Mouse (Mus musculus) forebrain, embryonic 14.5 days (tissue): Measurements from ENCODE around the gene Hinfp. TPM values are rescaled to one million over a fixed set of nuclear protein-coding genes. Genes with fewer than 3 reads are reported as not detected.

Experiments
- ATAC-seq: fragments of 200-750 bp; cut with Nextera tagmentation; 2 replicates; pipeline ENCODE4 v1.8.0; 2017; ENCODE audit warnings: mild to moderate bottlenecking, moderate library complexity
- DNase-seq: peaks from one replicate; pipeline ENCODE4 v3.0.0-alpha.2; 2015; ENCODE audit warnings: low spot score
- H3K27ac ChIP-seq: fragments of 300-500 bp; sonication (generic); 2 replicates; pipeline ENCODE4 v1.5.1; 2014; ENCODE audit warnings: low read depth, mild to moderate bottlenecking, control low read depth, low read length, moderate library complexity
- H3K27me3 ChIP-seq: fragments of 300-500 bp; sonication (generic); replicated peaks from 2 replicates; pipeline ENCODE4 v1.6.1; 2014; ENCODE audit warnings: low read length, control low read depth, mixed read lengths; ENCODE audit not compliant: control insufficient read depth, insufficient read depth
- H3K36me3 ChIP-seq: fragments of 300-500 bp; sonication (generic); 2 replicates; pipeline ENCODE4 v1.6.1; 2014; ENCODE audit warnings: low read length, control low read depth; ENCODE audit not compliant: control insufficient read depth, insufficient read depth
- H3K4me1 ChIP-seq: fragments of 300-500 bp; sonication (generic); 2 replicates; pipeline ENCODE4 v1.6.1; 2014; ENCODE audit warnings: antibody characterized with exemption, low read length, control low read depth; ENCODE audit not compliant: control insufficient read depth, insufficient read depth
- H3K4me2 ChIP-seq: fragments of 300-500 bp; sonication (generic); 2 replicates; pipeline ENCODE4 v1.6.1; 2014; ENCODE audit warnings: mild to moderate bottlenecking, control low read depth, low read length
- H3K4me3 ChIP-seq: fragments of 300-500 bp; sonication (generic); 2 replicates; pipeline ENCODE4 v1.5.1; 2014; ENCODE audit warnings: low read depth, low read length, control low read depth
- H3K9ac ChIP-seq: fragments of 300-500 bp; sonication (generic); 2 replicates; pipeline ENCODE4 v1.6.1; 2014; ENCODE audit warnings: mild to moderate bottlenecking, low read length, control low read depth, moderate library complexity
- H3K9me3 ChIP-seq: fragments of 300-500 bp; sonication (generic); replicated peaks from 2 replicates; pipeline ENCODE4 v1.6.1; 2016; ENCODE audit warnings: low read length, control low read depth, mixed read lengths; ENCODE audit not compliant: control insufficient read depth
- WGBS: fragments of 180-500 bp; shearing (Covaris S2); extraction: QIAGEN DNeasy Blood & Tissue Kit; methylation state at CpG from one replicate; pipeline ENCODE4 v1.1.7; 2014; 5-methylcytosine and 5-hydroxymethylcytosine counted together
- polyA plus RNA-seq: library from polyadenylated mRNA; unstranded; fragments of >200 nt; fragmentation: Nextera tagmentation; extraction: Ambion mirVana; gene quantifications from 2 replicates; pipeline ENCODE4 v1.2.1, GENCODE M21; 2014

The Hinfp gene
- polyA plus RNA-seq, 1 experiment from 2014 or later: 18.4 TPM

GRCm38 (mm10) chr9:44261388-44261787 is 44.1 kb downstream of the Hinfp start:
- no peaks in the 10 kb centered on the region; the same call in 1 of the 2 replicates for H3K4me1 ChIP-seq
- no peaks in the 10 kb centered on the region for H3K9me3 ChIP-seq
- H3K27ac ChIP-seq: no peak overlapping the region
- no peak overlapping the region for H3K4me2 ChIP-seq
- no peak overlapping the region for H3K9ac ChIP-seq
- H3K27me3 ChIP-seq: no peaks in the 10 kb centered on the region
- DNase-seq (no peak), ATAC-seq (no peak)
- WGBS: 88% methylated on average over 14 of the region's 14 CpGs
- no peak overlapping the region for H3K4me3 ChIP-seq
- H3K36me3 ChIP-seq: no peaks in the 10 kb centered on the region

- H3K27me3 ChIP-seq: no peaks in the 10 kb centered on the region
- no peaks in the 10 kb centered on the region for H3K9me3 ChIP-seq
- H3K4me1 ChIP-seq: peaks cover 12% of the 10 kb centered on the region
- no peaks in the 10 kb centered on the region for H3K36me3 ChIP-seq
- 81% methylated on average over 10 of the region's 10 CpGs for WGBS
- no peak overlapping the region for H3K4me3 ChIP-seq
- H3K27ac ChIP-seq: no peak overlapping the region
- no peak overlapping the region for H3K9ac ChIP-seq
- ATAC-seq (no peak), DNase-seq (no peak)
- no peak overlapping the region for H3K4me2 ChIP-seq
Measured at GRCm38 (mm10) chr9:44259014-44259413, 46.5 kb downstream of the Hinfp start.

GRCm38 (mm10) chr9:44256213-44256612 is 49.3 kb downstream of the Hinfp start:
- no peak for DNase-seq
- H3K27me3 ChIP-seq: no peaks in the 10 kb centered on the region
- ATAC-seq: no peak
- peaks cover 21% of the 10 kb centered on the region for H3K4me1 ChIP-seq
- no peak overlapping the region for H3K9ac ChIP-seq
- H3K4me2 ChIP-seq: no peak overlapping the region
- H3K9me3 ChIP-seq: no peaks in the 10 kb centered on the region
- H3K27ac ChIP-seq: 0 out of 2 replicates have a peak overlapping the region, but pooled peaks have one; percentile 85
- WGBS: 73% methylated on average over 8 of the region's 8 CpGs
- H3K36me3 ChIP-seq: no peaks in the 10 kb centered on the region
- no peak overlapping the region for H3K4me3 ChIP-seq

- ATAC-seq: peak; percentile 67
- peak; percentile 66 for DNase-seq
- no peak overlapping the region for H3K9ac ChIP-seq
Measured at GRCm38 (mm10) chr9:44255136-44255521, 50.3 kb downstream of the Hinfp start.

GRCm38 (mm10) chr9:44254508-44255135 is 50.8 kb downstream of the Hinfp start:
- peak; percentile 89 for DNase-seq
- WGBS: 2% methylated on average over 5 of the region's 5 CpGs
- Histone ChIP-seq H3K4me1 (peaks cover 28% of the 10 kb centered on the region), H3K27me3 (no peaks in the 10 kb centered on the region), H3K4me3 (no peak overlapping the region), H3K36me3 (no peaks in the 10 kb centered on the region), H3K4me2 (0 out of 2 replicates have a peak overlapping the region, but pooled peaks have one; percentile 14), H3K9me3 (no peaks in the 10 kb centered on the region), H3K9ac (no peak overlapping the region), H3K27ac (peak overlapping the region; percentile 85)
- ATAC-seq: peak; percentile 86

More at GRCm38 (mm10) chr9:44255136-44255521, 50.3 kb downstream of the Hinfp start:
- Histone ChIP-seq H3K4me3 (no peak overlapping the region), H3K27me3 (no peaks in the 10 kb centered on the region), H3K4me2 (0 out of 2 replicates have a peak overlapping the region, but pooled peaks have one; percentile 14), H3K9me3 (no peaks in the 10 kb centered on the region), H3K4me1 (peaks cover 27% of the 10 kb centered on the region), H3K27ac (peak overlapping the region; percentile 85), H3K36me3 (no peaks in the 10 kb centered on the region)
- 20% methylated on average over 6 of the region's 6 CpGs for WGBS

GRCm38 (mm10) chr9:44253441-44253840 is 52.0 kb downstream of the Hinfp start:
- DNase-seq (peak; percentile 29), ATAC-seq (no peak)
- Histone ChIP-seq H3K9ac (no peak overlapping the region), H3K4me2 (no peak overlapping the region), H3K9me3 (no peaks in the 10 kb centered on the region), H3K27ac (peak overlapping the region; percentile 85), H3K4me3 (no peak overlapping the region), H3K36me3 (no peaks in the 10 kb centered on the region), H3K27me3 (no peaks in the 10 kb centered on the region), H3K4me1 (peaks cover 28% of the 10 kb centered on the region)
- 48% methylated on average over 6 of the region's 6 CpGs for WGBS

- no peaks in the 10 kb centered on the region for H3K36me3 ChIP-seq
- H3K4me2 ChIP-seq: no peak within 1 kb of the TSS
- no peak for ATAC-seq
- H3K27me3 ChIP-seq: no peaks in the 10 kb centered on the region
- 91% methylated on average over 10 of the region's 10 CpGs for WGBS
- no peaks in the 10 kb centered on the region for H3K9me3 ChIP-seq
- no peak within 1 kb of the TSS for H3K4me3 ChIP-seq
- H3K9ac ChIP-seq: no peak within 1 kb of the TSS
- H3K27ac ChIP-seq: no peak within 1 kb of the TSS
- DNase-seq: no peak
- peaks cover 28% of the 10 kb centered on the region for H3K4me1 ChIP-seq
Measured at GRCm38 (mm10) chr9:44251314-44251713, 54.2 kb downstream of the Hinfp start, which contains the start of gene Pdzd3. Gene Pdzd3, minus strand, starts transcription at chr9:44251471.

GRCm38 (mm10) chr9:44250445-44250844 is 55.0 kb downstream of the Hinfp start:
- H3K4me2 ChIP-seq: no peak overlapping the region
- whole genome bisulfite sequencing: 42% methylated on average over 4 of the region's 4 CpGs
- H3K4me1 ChIP-seq: peaks cover 27% of the 10 kb centered on the region
- H3K4me3 ChIP-seq: no peak overlapping the region
- H3K27me3 ChIP-seq: no peaks in the 10 kb centered on the region
- DNase-seq (peak; percentile 29), ATAC-seq (no peak)
- no peak overlapping the region for H3K27ac ChIP-seq
- H3K9me3 ChIP-seq: no peaks in the 10 kb centered on the region
- no peaks in the 10 kb centered on the region for H3K36me3 ChIP-seq
- H3K9ac ChIP-seq: no peak overlapping the region
